ENCODE assay signal across 18 mouse cellular contexts in genomic region chr10:105110247-105110646, GRCm38 (mm10).
DNase-seq lines count a peak whose midpoint lies in the region; ATAC-seq and TF ChIP-seq lines count a peak whose summit lies in the region.
"Had no signal": no experiment of that assay in that cellular context is flagged by ENCODE, and none has a peak within 500 bp of the region (broad histone marks: within the 10 kb centered on the region; RNA-seq: fewer than 3 reads in every experiment).

No protein-coding gene starts in this region.

- no peak overlapping the region for H3K4me3 ChIP-seq in hindbrain, embryonic 13.5 days
- H3K4me3 ChIP-seq in midbrain, embryonic 14.5 days (replicated peaks; ENCODE audit: low read depth, low read length): no peak overlapping the region
- H3K4me3 ChIP-seq in cerebellum, adult 2 months (replicated peaks; ENCODE audit: insufficient read depth, low read depth, low read length): no peak overlapping the region
- H3K4me3 ChIP-seq: gastrocnemius, adult 2 months had no signal

- no peaks in the 10 kb centered on the region for H3K36me3 ChIP-seq in hindbrain, embryonic 13.5 days
- no peaks in the 10 kb centered on the region for H3K36me3 ChIP-seq in midbrain, embryonic 14.5 days (ENCODE audit: control insufficient read depth, insufficient read depth, low read length)

- H3K4me2 ChIP-seq in hindbrain, embryonic 13.5 days: no peak overlapping the region
- H3K4me2 ChIP-seq in midbrain, embryonic 14.5 days (ENCODE audit: low read length): no peak overlapping the region

- no peaks in the 10 kb centered on the region for H3K27me3 ChIP-seq in hindbrain, embryonic 13.5 days
- H3K27me3 ChIP-seq in midbrain, embryonic 14.5 days (ENCODE audit: control insufficient read depth, insufficient read depth, low read length): no peaks in the 10 kb centered on the region
- H3K27me3 ChIP-seq in cerebellum, adult 2 months (ENCODE audit: control insufficient read depth, insufficient read depth, low read length): no peaks in the 10 kb centered on the region

- TF ChIP-seq POLR2A in cerebellum, adult 2 months (IDR thresholded peaks at IDR 0.05; ENCODE audit: borderline replicate concordance, insufficient read depth, low read length): no peak

- ATAC-seq in hindbrain, embryonic 13.5 days (ENCODE audit: low FRiP score): 0 out of 2 replicates have a peak, but pooled peaks have one; percentile 24
- ATAC-seq in midbrain, embryonic 14.5 days (ENCODE audit: low FRiP score, low TSS enrichment): no peak
- ATAC-seq: inflammation-experienced regulatory T-cells, adult 6 months had no signal

- DNase-seq in A20 (ENCODE audit: low read depth, low spot score): peak; percentile 28
- DNase-seq in embryo, embryonic 11 days: peak; percentile 32
- peak; percentile 46 for DNase-seq in midbrain, embryonic 14.5 days
- DNase-seq in cerebellum, adult 2 months: no peak
- no peak for DNase-seq in T-cell, adult 2 months (ENCODE audit: low spot score)
- no peak for DNase-seq in ovary, postnatal 14 days (ENCODE audit: low spot score)
- DNase-seq in kidney, postnatal 25 days: no peak
- DNase-seq: adrenal gland, adult 2 months; cerebellum, adult 9-11 months; gastrocnemius, adult 2 months; heart, adult 18-20 months; layer of hippocampus, adult 9-11 months; liver; lung, adult 18-20 months; lung, postnatal 4 days; thymus, postnatal 4 days had no signal

- no peak overlapping the region for H3K9ac ChIP-seq in hindbrain, embryonic 13.5 days
- no peak overlapping the region for H3K9ac ChIP-seq in midbrain, embryonic 14.5 days (replicated peaks; ENCODE audit: low read length)

- peak overlapping the region; percentile 8; the same call in 1 of the 2 replicates for H3K27ac ChIP-seq in hindbrain, embryonic 13.5 days
- H3K27ac ChIP-seq in midbrain, embryonic 14.5 days (replicated peaks; ENCODE audit: low read depth, low read length): no peak overlapping the region
- H3K27ac ChIP-seq in cerebellum, adult 2 months (ENCODE audit: insufficient read depth, low read length): no peak overlapping the region
- H3K27ac ChIP-seq: gastrocnemius, adult 2 months had no signal

- H3K9me3 ChIP-seq in hindbrain, embryonic 13.5 days: no peaks in the 10 kb centered on the region
- no peaks in the 10 kb centered on the region for H3K9me3 ChIP-seq in midbrain, embryonic 14.5 days (ENCODE audit: control insufficient read depth, low read length)

- 2% methylated on average over 5 of the region's 5 CpGs for WGBS in hindbrain, embryonic 13.5 days
- WGBS in midbrain, embryonic 14.5 days: 3% methylated on average over 5 of the region's 5 CpGs
- 21% methylated on average over 5 of the region's 5 CpGs for WGBS in cerebellum, adult 2 months

- H3K4me1 ChIP-seq in hindbrain, embryonic 13.5 days (replicated peaks): no peaks in the 10 kb centered on the region; the same call in 1 of the 2 replicates
- H3K4me1 ChIP-seq in midbrain, embryonic 14.5 days (ENCODE audit: control insufficient read depth, insufficient read depth, low read length): no peaks in the 10 kb centered on the region
- H3K4me1 ChIP-seq in cerebellum, adult 2 months (ENCODE audit: control insufficient read depth, insufficient read depth, low read length): no peaks in the 10 kb centered on the region

- TF ChIP-seq CTCF in cerebellum, adult 2 months (IDR thresholded peaks at IDR 0.05; ENCODE audit: borderline replicate concordance, insufficient read depth, low read depth, low read length): no peak

Comparison
In these comparisons a context has a peak if more than half of its experiments do, and no peak if none do; other contexts are left out.
1. DNase-seq: peak in A20 (single experiment), embryo, embryonic 11 days (single experiment) and midbrain, embryonic 14.5 days (single experiment); none in cerebellum, adult 2 months (0 of 2), T-cell, adult 2 months (single experiment), ovary, postnatal 14 days (single experiment) and kidney, postnatal 25 days (0 of 2).